Mouse (Mus musculus): ENCODE data around the gene Ero1l.
A peak's percentile ranks its signal among the peaks of the same experiment; 100 is the strongest.

The Ero1l gene

DNA sequence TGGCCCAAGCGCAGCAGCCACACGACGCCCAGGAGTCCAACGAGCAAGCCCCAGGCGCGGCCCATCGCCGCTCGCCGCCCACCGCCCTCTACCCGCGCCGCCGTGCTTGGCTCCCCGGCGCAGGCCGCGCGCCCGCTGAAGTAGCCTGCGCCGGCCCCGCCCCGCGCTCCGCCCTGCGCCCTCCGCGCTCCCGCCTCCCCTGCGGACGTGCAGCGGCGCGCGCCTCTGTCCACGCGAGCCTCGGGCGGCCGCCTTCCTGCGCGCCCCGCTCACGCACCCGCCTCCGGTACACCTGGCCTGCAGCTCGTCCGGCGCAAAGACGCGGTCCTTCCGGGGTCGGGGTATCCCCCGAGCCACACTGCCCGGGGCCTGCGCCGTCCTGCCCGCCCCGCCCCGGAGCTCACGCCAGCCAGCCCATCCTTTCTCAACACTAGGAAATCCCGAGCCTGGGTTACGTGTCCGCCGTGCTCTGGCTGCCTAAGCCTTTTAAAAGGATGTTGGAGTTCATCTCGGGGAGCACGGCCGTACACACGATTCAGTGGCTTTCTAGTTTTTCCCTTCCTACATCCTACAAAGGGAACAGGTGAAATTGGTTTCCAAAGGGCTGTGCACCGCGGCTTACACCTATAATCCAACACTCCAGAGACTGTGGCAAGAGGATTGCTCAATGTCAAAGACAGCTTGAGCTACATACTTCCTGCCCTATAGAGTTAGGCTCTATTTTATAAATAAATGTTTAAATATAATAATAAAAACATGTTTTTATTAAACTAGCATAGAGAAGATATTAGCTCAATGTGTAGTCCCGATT, at the start of gene Ero1l:
TSS of gene Ero1l (minus strand) at position 346 of the 811 bp plus-strand sequence.
- DNase-seq: peak; percentile 68 to 75

GRCm38 (mm10) chr14:45365196-45365587, 46.6 kb upstream of the Ero1l start:
- no peak for DNase-seq

- DNase-seq: peak; percentile 49 to 51
Observed at GRCm38 (mm10) chr14:45364211-45365195, 45.9 kb upstream of the Ero1l start.

DNA sequence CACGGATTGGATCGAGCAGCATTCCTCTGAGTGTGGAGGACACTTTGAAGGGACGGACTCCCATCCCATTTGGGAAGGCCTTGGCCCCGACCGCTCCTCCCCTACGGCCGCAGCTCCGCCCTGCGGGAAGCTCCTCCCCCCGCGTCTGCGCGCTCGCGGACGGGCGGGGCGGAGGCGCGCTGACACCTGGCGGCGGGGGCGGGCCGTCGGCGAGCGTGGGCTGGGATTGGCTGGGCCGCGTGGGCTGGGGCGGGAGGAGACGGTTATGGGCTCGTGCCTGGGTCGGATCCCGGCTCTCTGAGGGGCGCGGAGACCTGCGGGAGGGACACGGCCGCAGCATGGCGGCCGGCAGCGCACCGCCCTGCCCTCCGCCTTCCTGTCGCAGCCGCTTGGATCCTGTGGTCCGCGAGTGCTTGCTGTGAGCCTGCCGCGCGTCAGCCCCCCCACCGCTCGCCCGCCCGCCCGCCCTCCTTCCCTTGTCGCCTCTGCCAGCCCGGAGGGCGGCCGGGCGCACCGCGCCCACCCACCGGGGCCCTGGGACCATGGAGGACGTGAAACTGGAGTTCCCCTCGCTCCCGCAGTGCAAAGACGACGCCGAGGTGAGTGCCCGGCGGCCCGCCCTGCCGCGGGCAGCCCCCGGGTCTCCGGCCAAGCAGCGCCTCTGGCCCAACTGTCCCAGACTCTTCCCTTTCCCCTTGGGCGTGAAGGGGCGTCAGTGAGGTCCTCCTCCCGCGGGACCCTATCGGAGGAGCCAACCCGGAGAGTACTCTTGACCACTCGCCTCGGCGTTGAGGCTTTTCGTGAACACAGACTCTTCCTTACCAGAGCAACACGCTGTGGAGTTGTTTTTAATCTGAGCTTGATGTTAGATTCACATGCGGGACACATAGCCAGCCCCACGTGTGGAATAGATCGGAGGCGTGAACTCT, 32.6 kb upstream of the Ero1l start, which contains the start of gene Styx:
TSS of gene Styx (plus strand) at position 163 of the 929 bp plus-strand sequence.
- peak; percentile 93 to 96 for DNase-seq

- peak; percentile 91 for DNase-seq
Observed at GRCm38 (mm10) chr14:45329589-45330181, 11.1 kb upstream of the Ero1l start, which contains the start of gene Psmc6. TSS of gene Psmc6 (plus strand) at chr14:45329788.

GRCm38 (mm10) chr14:45329018-45329588, 10.5 kb upstream of the Ero1l start:
- peak in 1 of 2 experiments; percentile 12 for DNase-seq

DNA sequence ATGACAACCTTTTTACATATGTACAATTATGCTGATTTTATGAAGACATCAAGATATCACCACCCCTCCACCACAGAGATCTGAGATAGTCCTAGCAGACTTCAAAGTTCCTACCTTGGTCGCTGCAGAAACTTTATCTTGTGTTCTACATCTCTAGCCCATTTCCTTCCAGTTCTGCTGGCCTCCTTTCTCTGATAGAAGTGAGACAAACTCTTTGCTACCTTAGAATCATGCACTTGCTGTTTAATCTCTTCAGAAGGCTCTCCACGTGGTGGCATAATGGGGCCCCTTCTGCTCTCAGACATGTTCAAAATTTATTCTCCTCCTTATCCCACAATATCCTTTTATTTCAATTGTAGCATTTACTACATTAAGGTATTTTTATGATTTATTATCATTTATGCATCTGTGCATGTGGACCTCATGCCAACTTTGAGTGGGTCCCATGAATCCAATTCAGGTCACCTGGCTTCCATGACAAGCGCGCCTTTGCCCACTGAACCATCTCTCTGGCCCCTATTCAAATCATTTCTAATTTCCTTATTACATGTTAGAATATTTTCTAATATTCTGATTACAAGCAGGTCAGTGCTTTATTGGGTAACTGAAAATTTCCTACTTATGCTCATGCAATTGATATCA, 9.6 kb upstream of the Ero1l start:
- no peak for DNase-seq

DNA sequence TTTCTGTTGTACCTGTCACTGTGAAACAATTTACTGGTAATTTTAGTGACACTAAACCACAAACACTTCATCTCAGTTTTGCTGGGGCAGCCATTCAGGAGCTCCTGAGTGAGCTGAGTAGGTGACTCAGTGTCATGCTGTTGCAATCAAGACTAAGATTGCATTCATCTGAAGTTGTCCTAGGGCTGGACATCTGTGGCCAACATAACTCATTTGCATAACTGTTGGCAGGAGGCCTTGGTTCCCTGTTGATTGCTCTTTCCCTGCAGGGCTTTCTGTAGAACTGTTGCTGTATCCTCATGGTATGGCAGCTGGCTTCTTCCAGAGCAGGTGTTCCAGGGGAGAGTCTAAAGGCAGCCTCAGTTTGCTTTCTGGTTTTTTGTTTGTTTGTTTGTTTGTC, 6.9 kb upstream of the Ero1l start:
- DNase-seq: peak in 1 of 2 experiments; percentile 12

DNA sequence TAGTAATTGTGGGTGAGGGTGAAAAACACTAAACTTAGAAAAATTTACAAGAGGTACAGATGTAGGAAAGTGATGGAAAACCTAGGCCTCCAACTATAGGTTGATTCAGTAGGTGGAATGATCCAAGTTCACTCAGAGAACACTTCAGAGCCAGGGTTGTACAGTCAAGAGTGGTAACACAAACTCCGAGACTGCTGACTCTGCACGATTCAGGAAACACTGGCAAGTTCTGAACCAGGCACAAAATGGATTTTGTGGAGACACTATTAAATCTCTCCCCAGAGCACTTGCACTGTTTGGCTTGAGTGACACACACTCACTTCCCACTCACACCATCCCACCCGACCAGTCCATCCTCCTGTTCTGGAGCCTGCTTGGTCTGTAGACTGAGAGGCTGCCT, 4.7 kb upstream of the Ero1l start:
- no peak for DNase-seq

GRCm38 (mm10) chr14:45322450-45322849, 3.9 kb upstream of the Ero1l start:
- DNase-seq: no peak

GRCm38 (mm10) chr14:45321622-45322021, 3.1 kb upstream of the Ero1l start:
- no peak for DNase-seq

DNA sequence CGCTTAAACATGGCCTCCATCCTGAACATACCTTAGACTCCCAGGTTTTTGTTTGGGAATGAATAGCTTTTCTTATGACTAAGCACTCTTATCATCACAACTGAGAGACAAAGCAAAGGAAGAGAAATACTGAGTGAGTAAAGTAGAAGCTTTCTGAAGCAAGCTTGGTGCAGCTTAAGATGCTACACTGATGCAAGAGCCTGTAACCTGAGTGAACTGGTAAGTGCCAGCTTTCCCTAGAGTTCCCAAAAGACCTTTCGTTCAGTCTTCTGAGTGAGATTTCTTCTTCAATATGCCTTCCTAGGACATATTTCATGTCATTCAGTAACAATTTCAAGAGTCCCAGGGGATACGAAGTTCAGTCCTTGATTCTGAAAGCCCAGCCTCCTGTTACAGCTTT, 2.5 kb upstream of the Ero1l start:
- DNase-seq: no peak

GRCm38 (mm10) chr14:45320111-45320510, 1.5 kb upstream of the Ero1l start:
- DNase-seq: no peak

DNA sequence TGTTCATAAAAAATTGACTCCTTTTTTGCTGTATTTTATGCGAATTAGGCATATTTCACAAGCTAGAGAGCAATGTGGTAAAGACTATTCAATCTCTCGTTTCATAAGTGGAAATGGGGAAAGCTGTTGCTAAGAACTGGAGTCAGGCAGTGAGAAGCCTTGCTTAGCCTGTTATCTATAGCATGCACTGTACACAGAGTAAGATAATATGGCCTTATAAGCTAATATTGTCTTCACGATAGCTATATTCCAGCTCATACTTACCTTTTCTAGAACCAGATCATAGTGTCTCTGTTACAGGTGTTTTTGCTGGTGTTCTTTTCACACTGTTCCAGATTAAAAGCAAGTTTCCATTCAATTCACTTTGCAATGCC, 653 bp upstream of the Ero1l start:
- DNase-seq: no peak

GRCm38 (mm10) chr14:45317921-45318411, 605 bp downstream of the Ero1l start:
- peak in 1 of 2 experiments; percentile 9 for DNase-seq

GRCm38 (mm10) chr14:45316927-45317326, 1.6 kb downstream of the Ero1l start:
- DNase-seq: no peak

DNA sequence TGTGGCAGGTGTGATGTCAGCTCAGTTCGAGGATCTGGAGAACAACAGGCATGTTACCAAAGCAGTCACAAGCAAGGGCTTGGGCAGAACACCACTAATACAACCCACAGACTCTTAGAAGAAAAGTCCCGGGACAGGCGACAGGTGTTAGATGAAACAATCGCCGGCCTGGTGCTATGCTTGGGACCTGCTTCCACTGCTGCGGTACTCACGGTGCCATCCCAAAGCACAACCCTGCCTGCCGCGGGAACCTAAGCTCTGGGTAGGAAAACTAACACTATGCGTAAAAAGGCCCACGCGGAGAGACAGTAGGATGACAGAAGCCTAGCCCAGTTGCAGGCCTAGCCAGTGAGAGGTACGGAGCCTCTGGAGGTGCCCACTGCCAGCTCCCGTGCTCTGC, 8.5 kb downstream of the Ero1l start:
- DNase-seq: no peak

DNA sequence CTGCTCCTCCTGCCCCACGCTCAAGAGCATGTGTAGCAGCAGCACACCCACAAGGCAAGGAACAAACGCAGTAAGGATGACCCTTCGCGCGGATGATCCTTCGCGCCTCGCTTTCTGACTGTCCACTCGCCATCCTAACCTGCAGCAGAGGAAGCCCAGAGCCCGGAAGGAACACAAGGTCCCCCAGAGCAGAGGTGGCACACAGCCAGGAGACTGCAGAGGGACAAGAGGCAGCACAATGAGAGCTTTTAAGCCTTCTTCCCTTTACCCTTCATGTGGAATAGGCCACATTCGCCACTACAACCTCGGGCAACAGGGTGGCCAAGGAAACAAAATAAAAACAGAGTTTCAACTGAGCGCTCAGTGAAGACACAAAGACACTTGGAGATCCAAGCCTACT, 8.9 kb downstream of the Ero1l start:
- no peak for DNase-seq

GRCm38 (mm10) chr14:45307630-45308328, 10.8 kb downstream of the Ero1l start:
- DNase-seq: no peak

- no peak for DNase-seq
Observed at GRCm38 (mm10) chr14:45305852-45306251, 12.7 kb downstream of the Ero1l start.
